Mouse (Mus musculus) c-Kit-positive CD71-positive TER-119-negative erythroid progenitor cells, embryonic 14.5 days (primary cell): ENCODE data around the gene Sidt1.

ENCODE experiments used
- DNase-seq: peaks from one replicate; pipeline ENCODE4 v3.0.0-alpha.2; 2013; ENCODE audit warnings: low read depth

Gene Sidt1

DNA sequence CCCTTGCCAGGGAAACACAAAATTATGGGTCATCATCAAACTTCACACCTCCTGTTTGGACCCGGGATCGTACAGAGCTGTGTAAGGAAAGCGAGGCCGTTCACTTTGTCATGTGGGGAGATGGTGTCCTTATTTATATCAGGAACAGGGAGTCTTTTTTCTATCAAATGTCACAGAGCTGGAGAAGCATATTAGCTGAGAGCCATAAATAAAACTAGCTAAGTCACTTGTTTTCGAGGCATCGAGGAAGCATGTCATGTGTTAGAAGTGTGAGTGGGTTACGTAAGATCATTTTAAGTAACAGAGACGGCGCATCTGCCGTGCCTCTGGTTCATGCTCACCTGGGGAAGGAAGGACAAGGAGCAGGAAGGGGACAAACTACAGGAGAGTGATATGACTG, 83.0 kb downstream of the Sidt1 start:
- no peak for DNase-seq

DNA sequence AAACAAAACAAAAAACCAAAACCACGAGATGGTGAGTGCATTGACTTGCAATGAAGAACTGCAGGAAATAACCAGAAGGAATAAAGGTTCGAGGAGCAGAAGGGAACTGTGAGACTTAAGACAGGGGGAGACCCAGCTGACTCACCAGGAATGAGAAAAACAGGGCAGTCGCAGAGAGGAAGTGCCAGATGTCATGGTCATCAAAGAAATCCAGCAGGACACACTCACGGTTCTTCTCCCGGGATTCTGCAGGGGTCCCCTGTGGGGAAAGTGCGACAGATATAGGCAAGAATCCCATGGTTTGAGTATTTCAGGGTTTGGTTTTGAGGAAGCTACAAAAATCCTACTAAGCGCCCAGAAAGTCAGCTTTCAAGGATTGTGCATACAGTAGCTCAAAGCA, 89.7 kb downstream of the Sidt1 start:
- no peak for DNase-seq

DNA sequence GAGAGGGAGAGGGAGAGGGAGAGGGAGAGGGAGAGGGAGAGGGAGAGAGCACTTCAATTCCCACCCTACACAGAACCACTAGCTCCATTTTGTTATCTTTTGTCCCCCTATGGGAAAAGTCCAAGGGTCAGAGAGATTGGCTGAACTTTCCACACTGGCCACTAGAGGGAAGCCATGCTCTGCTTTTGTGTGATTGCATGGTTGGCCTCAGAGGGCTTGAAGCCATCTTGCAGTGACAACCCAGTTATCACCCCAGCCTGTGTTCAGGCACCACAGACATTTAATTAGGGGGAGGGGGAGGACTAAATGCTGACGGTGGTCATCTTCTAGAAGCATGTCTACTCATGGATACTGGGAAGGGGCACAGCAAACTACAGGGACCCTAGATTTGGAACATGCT, 90.4 kb downstream of the Sidt1 start:
- DNase-seq: peak; percentile 72

DNA sequence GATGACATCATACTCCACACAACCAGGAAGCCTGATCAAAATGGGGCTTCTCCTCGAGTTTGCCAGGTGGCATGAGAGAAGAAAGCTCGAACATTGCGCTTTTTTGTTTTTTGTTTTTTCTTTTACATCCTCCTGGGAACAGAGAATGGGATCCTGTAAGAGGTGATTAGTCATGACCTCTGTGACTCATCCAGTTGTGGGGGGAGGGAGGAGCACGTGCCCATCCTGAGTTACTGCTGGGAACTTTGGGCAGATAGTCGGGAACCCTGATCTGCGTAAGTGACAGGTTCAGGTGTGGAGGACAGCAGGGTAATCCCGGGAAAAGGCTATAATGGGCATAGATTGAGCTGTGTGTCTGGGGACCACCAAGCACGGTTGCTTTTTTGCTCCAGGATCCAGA, 92.6 kb downstream of the Sidt1 start:
- no peak for DNase-seq

DNA sequence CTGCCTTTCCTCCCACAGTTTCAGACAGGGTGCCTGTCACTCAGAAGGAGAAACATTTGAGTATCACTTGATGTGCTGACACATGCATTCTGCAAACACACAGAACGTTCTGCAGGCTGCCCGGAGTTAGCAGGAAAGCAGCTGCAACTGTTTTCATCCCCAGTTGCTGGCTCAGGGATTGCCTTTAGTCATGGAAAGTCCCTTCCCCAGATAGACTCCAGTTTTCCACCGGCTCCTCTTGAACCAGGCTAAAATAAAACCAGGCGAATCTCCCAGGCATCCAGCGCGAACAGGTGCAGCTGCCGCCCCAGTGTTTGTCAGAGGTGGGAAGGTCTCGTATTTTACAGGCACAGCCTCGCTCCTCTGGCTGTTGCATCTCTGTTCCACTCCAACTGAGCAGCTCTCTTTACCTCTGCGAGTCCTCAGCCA, 94.1 kb downstream of the Sidt1 start:
- no peak for DNase-seq

DNA sequence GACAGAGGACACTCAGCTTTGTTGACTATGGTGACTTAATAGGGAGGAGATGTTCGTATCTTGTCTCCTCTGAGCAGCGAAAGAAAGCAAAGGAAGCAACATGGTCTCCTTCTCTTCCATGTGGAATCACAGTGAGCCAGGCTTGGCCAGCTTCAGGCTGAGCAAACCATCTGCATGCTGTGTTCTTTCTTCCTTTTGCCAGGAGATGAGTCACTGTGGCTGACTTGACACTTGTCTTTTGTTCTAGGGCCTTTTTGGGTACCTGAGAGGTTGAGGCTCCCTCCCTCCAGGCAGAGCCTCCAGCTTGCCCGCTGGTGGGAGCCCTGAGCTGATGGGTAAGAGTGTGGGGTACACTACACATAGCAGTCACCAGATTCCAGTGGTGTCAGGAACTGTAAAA, 95.2 kb downstream of the Sidt1 start:
- no peak for DNase-seq

DNA sequence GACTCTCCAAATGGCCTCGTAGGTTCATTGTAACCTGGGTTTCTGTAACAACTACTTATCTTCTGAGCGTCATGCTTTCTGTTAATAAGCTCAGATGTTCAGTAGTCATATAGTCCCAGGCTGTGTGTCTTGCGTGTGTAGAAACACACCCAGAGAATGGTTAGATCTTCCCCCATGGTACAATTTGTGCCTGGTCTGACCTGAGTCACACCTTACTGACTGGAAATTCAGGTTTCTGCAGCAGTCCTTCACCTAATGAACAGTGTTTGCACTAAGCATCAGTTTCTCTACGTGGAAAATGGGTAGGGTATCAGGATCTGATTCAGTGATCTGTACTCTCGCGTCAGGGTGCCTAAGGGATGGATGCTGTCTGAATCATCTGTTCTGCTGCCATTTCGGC, 100.0 kb downstream of the Sidt1 start:
- no peak for DNase-seq

DNA sequence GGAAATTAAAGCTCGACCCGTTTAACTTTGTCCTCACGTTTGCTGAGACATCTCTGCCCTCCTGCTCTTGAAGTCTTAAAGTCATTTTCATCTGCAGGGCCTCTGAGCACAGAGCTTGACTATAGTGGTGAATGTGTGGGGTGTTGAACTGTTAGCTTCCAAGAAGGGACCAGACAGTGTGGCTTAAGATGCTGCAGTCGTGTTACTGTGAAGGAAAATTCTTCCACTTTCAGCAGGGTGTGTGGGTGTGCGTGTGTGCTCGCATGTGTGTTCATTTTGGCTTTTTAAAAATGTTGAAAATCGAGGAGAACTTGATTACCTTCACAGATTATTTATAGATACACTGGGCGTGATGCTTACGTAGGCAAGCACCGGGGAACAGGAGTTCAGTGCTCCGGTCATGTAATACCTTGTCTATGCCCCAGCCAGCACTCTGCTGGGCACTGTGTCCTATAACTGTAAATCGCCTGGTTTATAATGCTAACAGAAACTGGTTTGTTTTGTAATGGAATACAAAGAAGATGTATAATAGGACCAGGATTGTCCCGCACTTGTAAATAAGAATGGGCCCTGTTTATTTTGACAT, 106.2 kb downstream of the Sidt1 start:
- no peak for DNase-seq

DNA sequence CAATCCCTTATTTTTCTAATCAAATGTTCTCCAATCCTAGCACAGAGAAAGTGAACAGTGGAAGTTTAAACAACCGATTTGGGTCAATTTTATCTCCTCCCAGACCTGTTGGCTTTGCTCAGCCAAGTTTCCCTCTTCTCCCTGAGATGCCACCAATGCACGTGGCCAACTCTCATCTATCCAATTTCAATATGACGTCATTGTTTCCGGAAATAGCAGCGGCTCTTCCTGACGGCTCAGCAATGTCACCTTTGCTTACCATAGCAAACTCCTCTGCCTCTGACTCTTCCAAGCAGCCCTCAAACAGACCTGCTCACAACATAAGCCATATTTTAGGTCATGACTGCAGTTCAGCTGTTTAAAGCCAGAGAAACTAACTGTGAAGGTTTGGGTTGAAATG, 111.5 kb downstream of the Sidt1 start:
- no peak for DNase-seq

DNA sequence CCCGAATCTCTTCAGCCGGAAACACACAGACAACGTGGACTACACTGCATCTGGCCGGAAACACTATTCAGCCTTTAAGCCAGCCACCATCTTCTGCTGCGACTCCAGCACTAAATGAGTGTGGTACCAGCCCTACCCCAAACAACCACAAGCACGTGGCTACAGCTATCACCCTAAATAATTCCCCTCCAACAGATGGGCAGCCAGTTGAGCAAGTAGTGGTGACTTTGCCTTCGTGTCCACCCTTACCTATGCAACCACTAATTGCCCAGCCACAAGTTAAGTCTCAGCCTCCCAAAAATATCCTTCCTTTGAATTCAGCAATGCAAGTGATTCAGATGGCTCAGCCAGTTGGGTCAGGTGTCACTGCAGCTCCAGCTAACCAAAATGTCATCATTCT, 116.6 kb downstream of the Sidt1 start:
- DNase-seq: no peak

DNA sequence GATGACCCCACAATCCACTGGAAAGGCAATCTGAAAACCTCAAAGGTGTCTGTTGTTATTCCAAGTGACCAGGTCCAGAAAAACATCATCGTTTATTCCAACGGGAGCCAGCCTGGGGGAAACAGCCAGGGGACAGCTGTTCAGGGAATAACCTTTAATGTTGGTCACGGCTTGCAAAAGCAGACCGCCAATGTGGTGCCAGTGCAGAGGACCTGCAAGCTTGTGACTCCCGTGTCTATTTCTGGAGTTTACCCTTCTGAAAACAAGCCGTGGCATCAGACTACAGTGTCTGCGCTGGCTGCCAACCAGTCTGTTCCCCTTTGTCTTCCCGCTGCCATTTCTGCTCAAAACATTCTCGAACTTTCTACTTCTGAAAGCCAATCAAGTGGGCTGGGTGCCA, 117.5 kb downstream of the Sidt1 start:
- DNase-seq: no peak

DNA sequence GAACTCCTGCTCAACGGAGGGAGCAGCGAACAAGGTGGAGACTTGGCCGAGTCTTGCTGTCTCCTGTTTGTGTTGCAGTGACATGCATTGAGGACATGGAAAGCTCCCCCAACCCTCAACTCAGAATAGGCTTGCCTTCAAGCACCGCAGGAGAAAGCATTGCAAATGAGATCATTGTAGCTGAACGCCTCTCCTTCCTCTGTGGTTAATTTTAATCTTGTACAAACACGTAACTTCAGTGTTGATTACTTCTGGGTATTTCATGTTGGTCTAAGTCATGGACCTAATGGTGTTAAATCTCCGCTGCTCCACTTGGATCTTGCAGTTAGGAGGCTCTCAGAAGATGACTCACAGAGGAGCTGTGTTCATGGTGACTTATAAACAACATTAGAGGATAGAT, 120.3 kb downstream of the Sidt1 start:
- no peak for DNase-seq

DNA sequence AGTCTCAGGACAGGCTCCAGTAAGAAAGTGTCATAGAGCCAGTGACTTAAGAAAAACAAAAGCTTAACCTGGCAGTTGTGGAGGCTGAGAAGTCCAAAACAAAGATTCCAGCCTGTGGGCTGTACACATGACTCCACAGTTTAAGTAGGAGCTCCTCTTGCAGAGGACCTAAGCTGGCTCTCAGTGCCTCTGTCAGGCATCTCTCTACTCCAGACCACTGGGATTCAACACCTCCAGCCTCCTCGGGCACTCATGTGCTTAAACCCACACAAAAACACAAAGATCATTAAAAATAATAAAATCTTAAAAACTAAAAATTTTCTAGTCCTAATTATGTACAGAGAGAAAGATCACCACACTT, 122.0 kb downstream of the Sidt1 start:
- DNase-seq: no peak

DNA sequence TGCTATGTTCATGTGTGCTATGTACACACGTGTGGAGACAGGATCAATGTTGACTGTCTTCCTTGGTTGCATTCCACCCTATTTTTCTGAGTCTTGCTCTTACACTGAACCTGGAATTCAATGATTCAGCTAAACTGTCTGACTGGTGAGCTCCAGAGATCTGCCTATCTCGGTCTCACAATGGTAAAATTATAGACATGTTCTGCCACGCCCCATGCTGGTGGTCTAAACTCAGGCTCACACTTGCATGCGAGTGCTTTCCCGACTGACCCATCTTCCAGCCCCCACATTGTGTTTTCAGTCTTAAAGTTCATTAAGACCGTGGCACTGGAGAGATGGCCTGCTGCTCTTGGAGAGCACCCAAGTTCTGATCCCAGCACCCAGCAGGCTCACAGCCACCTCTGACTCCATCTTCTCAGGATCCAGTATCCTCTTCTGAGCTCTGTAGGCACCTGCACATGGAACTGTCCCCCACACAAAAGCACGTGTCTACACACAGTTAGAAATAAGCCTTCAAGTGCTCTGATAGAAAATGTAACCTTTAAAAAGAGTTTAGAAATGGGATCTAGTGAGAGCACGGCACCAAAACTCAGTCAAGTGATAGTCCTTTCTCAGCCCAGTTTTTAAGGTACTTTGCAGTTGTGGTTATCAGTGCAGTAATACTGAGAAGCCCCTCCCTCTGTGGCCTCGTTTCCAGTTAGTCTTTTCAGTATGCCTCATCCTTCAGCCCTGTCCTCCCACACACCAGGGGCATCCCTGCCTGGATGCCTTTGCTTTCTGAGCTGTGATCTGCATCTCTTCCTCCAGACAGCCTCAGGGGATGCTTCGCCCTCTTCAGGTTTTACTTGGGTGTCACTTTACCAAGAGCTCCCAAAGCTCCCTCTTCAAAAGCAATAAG, 122.6 kb downstream of the Sidt1 start:
- DNase-seq: peak; percentile 50

DNA sequence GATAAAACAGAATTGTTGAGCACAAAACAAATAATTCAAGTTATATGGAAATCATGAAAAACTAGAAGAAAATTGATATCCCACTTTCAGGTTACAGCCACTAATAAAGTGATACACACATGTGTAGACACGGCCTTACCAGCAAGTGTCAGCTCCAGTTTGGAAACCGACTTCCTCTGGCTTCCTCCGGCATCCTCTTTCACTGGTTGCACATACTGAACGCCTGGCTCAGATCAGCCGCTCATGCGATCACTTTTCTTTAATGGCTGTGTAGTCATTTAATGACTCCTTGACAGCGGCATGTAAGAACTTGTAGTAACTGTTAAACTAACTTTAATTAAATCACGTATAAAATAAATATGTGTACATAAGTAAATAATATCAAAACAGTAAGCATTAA, 127.0 kb downstream of the Sidt1 start:
- DNase-seq: no peak

DNA sequence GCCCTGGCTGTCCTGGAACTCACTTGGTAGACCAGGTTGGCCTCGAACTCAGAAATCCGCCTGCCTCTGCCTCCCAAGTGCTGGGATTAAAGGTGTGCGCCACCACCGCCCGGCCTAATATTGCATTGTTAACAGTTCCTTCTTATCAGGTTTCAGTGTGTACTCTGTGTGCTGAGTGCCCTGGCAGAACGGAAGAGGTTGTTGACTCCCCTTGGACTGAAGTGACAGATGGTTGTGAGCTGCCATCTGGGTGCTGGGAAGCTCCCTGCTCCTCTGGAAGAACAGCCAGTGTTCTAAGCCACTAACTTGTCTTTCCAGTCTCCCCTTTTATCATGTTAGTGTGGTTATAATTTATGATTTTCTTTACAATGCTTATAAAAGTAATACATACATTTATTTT, 128.7 kb downstream of the Sidt1 start:
- no peak for DNase-seq

DNA sequence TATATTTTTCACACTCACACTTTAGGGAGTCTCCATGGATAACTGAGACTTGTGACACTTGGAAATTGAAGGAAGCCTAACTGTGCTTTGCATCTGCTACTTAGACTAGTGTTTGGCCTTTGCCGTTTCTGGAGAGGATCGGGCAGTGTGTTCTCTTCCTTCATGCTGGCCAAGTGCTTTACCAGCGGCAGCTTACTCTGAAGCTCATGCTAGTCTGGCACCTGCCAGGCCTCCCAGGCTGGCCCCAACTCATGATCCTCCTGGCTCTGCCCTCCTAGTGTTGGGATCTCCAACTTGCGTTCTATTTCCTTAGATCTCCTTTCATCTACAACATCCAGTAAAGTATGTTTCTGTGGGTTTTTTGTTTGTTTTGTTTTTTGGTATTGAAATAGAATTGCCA, 132.8 kb downstream of the Sidt1 start:
- DNase-seq: no peak

DNA sequence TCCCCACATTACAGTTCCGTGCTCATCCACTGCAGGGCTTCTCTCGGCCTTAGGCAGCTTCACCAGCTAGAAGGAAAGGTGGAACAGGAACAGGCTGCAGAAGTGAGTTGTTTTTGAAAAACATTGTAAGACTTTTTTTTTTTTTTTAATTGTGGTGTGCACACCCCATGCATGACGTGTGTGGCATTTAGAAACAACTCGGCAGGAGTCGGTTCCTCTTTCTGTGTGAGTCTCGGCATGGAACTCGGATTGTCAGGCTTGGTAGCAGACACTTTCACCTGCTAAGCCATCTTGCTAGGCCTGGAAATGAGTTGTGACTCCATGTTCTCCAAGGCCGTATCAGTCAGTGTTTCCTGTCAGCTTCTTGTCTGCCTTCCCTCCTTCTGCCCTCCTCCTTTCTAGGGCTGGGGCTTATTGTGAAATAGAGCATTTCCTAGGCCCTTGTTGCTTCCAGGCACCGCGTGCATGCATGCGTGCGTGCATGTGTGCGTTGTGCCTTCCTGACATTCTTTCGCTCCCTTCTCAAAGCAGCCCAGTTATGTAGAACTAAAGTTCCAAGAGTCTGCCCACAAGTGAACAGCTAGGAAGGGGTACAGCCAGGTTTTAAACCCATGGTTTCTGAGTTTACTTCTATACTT, 133.8 kb downstream of the Sidt1 start:
- DNase-seq: no peak

DNA sequence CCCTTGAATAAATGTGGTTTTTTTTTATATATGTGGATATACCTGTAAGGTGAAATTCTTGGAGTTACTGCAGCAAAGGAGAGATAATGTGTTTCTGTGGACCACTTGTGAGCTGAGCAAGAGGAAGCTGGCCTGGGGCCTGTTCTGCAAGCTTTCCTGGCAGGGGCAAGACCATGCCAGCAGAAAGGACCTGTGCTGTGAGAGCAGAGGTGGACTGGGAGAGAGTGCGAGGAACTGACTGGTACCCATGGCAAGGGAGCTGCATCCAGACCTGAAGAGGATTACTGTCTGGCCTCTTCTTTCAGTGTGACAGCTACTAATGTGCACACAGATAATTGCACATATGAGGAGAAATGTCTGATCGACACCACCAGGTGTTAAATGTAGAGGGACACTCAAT, 142.0 kb downstream of the Sidt1 start:
- no peak for DNase-seq
